Mouse (Mus musculus) midbrain, embryonic 12.5 days (tissue): ENCODE measurements around the gene Krt34. TPM values are rescaled to one million over a fixed set of nuclear protein-coding genes. Genes with fewer than 3 reads are reported as not detected.

Experiments
- ATAC-seq: fragments of 200-750 bp; cut with Nextera tagmentation; 2 replicates; pipeline ENCODE4 v1.8.0; 2017; ENCODE audit warnings: low read depth, moderate TSS enrichment, moderate library complexity; ENCODE audit not compliant: low FRiP score
- H3K27ac ChIP-seq: fragments of 300-500 bp; sonication (generic); replicated peaks from 2 replicates; pipeline ENCODE4 v1.5.1; 2016; ENCODE audit warnings: mild to moderate bottlenecking
- H3K27me3 ChIP-seq: fragments of 300-500 bp; sonication (generic); 2 replicates; pipeline ENCODE4 v1.6.1; 2016; ENCODE audit warnings: mild to moderate bottlenecking
- H3K36me3 ChIP-seq: fragments of 300-500 bp; sonication (generic); 2 replicates; pipeline ENCODE4 v1.6.1; 2016
- H3K4me1 ChIP-seq: fragments of 300-500 bp; sonication (generic); 2 replicates; pipeline ENCODE4 v1.6.1; 2016
- H3K4me2 ChIP-seq: fragments of 300-500 bp; sonication (generic); replicated peaks from 2 replicates; pipeline ENCODE4 v1.6.1; 2016; ENCODE audit warnings: mild to moderate bottlenecking, moderate library complexity
- H3K4me3 ChIP-seq: fragments of 300-500 bp; sonication (generic); 2 replicates; pipeline ENCODE4 v1.5.1; 2016; ENCODE audit warnings: mild to moderate bottlenecking
- H3K9ac ChIP-seq: fragments of 300-500 bp; sonication (generic); replicated peaks from 2 replicates; pipeline ENCODE4 v1.6.1; 2016; ENCODE audit warnings: mild to moderate bottlenecking, moderate library complexity
- H3K9me3 ChIP-seq: fragments of 300-500 bp; sonication (generic); 2 replicates; pipeline ENCODE4 v1.6.1; 2016; ENCODE audit warnings: mild to moderate bottlenecking
- WGBS: fragments of 180-500 bp; shearing (Covaris S2); methylation state at CpG from one replicate; pipeline ENCODE4 v1.1.7; 2016; 5-methylcytosine and 5-hydroxymethylcytosine counted together
- polyA plus RNA-seq: library from polyadenylated mRNA; unstranded; fragments of >200 nt; fragmentation: Nextera tagmentation; extraction: Ambion mirVana; gene quantifications from 2 replicates; pipeline ENCODE4 v1.2.1, GENCODE M21; 2016

Krt34 gene
- not detected in 2 replicates for polyA plus RNA-seq

GRCm38 (mm10) chr11:100041454-100041853 is at the start of gene Krt34:
TSS of gene Krt34 (minus strand) at chr11:100041554.
- WGBS: 88% methylated on average over 6 of the region's 6 CpGs
- no peaks in the 10 kb centered on the region for H3K4me1 ChIP-seq
- H3K9ac ChIP-seq: no peak within 1 kb of the TSS
- no peaks in the 10 kb centered on the region for H3K9me3 ChIP-seq
- H3K27ac ChIP-seq: no peak within 1 kb of the TSS
- no peak within 1 kb of the TSS for H3K4me3 ChIP-seq
- no peaks in the 10 kb centered on the region for H3K36me3 ChIP-seq
- no peak within 1 kb of the TSS for H3K4me2 ChIP-seq
- no peak for ATAC-seq
- H3K27me3 ChIP-seq: no peaks in the 10 kb centered on the region

- WGBS: 72% methylated on average over 7 of the region's 7 CpGs
- Histone ChIP-seq H3K4me2 (no peak overlapping the region), H3K27ac (no peak overlapping the region), H3K9me3 (no peaks in the 10 kb centered on the region), H3K36me3 (no peaks in the 10 kb centered on the region), H3K9ac (no peak overlapping the region), H3K4me1 (no peaks in the 10 kb centered on the region), H3K27me3 (no peaks in the 10 kb centered on the region), H3K4me3 (no peak overlapping the region)
- ATAC-seq: no peak
Measured at GRCm38 (mm10) chr11:100088378-100089025, 47.1 kb upstream of the Krt34 start.

DNA sequence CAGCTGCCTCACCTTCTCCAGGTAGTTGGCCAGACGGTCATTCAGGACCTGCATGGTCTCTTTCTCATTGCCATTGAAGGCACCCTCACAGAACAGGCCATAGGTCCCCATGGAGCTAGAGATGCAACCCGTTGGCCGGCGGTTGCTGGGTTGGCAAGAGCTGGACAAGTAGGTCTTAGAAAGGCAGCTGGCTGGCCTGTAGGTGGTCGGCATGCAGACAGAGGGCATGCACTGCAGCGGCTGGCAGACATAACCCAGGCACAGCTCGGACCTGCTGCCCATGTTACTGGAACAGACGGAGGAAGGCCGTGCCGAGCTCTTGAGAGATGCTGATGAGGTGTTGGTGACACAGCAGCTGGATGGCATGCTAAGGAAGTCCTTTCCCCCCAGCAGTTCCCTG is 46.5 kb upstream of the Krt34 start, which contains the start of gene Krt32:
TSS of gene Krt32 (minus strand) at position 366 of the 400 bp plus-strand sequence.
- WGBS: 91% methylated on average over 10 of the region's 10 CpGs
- Histone ChIP-seq H3K9ac (no peak within 1 kb of the TSS), H3K4me1 (no peaks in the 10 kb centered on the region), H3K36me3 (no peaks in the 10 kb centered on the region), H3K4me3 (no peak within 1 kb of the TSS), H3K27ac (no peak within 1 kb of the TSS), H3K4me2 (no peak within 1 kb of the TSS), H3K9me3 (no peaks in the 10 kb centered on the region), H3K27me3 (no peaks in the 10 kb centered on the region)
- no peak for ATAC-seq

GRCm38 (mm10) chr11:100073873-100074272 is 32.5 kb upstream of the Krt34 start:
- H3K27ac ChIP-seq: no peak overlapping the region
- H3K27me3 ChIP-seq: no peaks in the 10 kb centered on the region
- no peak for ATAC-seq
- H3K4me2 ChIP-seq: no peak overlapping the region
- no peaks in the 10 kb centered on the region for H3K9me3 ChIP-seq
- no peak overlapping the region for H3K9ac ChIP-seq
- H3K4me1 ChIP-seq: no peaks in the 10 kb centered on the region
- no peaks in the 10 kb centered on the region for H3K36me3 ChIP-seq
- WGBS: 58% methylated on average over 1 of the region's 1 CpGs
- no peak overlapping the region for H3K4me3 ChIP-seq

DNA sequence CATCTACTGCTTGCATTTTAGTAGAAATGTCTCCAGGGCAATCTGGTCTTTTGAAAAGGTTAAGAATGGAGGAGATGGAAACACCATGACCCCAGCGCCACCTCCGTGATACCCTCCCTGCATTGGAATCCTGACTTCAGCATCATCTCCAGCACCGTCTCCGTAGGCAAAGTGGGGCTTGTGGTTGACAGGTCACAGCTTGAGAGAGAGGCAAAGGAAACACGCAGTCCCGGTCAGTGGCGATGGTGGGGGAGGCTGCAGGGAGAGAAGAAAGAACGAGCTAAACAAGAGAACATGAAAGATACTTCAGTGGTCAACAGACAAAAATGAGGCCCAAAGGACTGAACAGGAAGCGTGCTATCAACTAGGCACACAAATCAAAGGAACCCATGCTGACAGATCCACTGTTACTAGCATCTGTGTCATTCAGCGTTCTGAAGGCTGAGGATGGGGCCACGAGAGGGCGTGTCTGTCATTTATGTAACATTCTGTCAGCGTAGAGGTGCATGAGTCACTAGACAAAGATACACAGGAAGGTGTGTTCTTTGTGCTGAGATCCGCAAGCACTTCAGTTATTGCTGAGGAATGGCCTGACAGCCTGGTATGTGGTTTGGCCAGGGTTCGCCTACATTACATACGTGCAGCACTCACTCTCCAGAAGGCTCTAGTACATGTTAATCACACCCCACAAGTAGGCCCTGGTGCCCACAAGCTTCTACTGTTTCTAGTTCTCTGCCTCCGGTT is 26.1 kb upstream of the Krt34 start:
- H3K27me3 ChIP-seq: no peaks in the 10 kb centered on the region
- H3K4me2 ChIP-seq: no peak overlapping the region
- no peak for ATAC-seq
- no peak overlapping the region for H3K9ac ChIP-seq
- H3K36me3 ChIP-seq: no peaks in the 10 kb centered on the region
- no peaks in the 10 kb centered on the region for H3K9me3 ChIP-seq
- no peak overlapping the region for H3K4me3 ChIP-seq
- WGBS: 89% methylated on average over 17 of the region's 17 CpGs
- H3K27ac ChIP-seq: no peak overlapping the region
- no peaks in the 10 kb centered on the region for H3K4me1 ChIP-seq

DNA sequence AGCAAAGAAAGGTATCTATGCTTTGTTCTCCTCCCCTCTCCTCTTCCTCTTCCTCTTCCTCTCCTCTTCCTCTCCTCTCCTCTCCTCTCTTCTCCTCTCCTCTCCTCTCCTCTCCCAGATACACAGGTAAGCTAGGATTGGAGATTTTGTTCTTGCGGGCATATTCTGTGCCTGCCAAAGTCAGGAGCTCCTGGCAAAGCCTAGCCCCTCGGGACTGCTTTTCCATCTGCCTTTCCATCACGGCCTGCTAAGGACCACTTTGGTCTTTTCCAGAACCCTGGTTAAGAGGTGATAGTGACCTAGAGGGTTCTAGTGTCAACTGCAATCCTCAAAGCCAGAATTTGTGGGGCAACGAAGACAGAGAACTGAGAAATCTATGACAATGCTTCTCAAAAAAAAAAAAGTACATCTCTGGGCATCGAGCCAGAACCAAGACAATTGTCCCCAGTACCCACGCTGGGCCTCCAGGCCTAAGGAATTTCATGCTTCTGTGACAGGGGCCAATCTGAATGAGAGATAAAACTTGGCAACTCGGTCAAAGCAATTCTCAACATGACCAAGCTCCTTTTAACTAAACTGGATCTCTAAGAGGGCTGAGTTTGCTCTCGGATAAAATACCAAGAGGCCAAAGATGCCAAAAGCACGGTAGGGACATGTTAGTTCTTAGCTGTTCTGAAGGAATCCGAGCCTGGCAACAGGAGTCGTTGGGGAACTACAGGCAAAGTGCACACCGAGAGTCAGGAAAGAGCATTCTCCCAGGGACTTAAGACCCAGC is 25.1 kb upstream of the Krt34 start:
- Histone ChIP-seq H3K27me3 (no peaks in the 10 kb centered on the region), H3K9me3 (no peaks in the 10 kb centered on the region), H3K4me2 (no peak overlapping the region), H3K9ac (no peak overlapping the region), H3K27ac (no peak overlapping the region), H3K4me1 (no peaks in the 10 kb centered on the region), H3K4me3 (no peak overlapping the region), H3K36me3 (no peaks in the 10 kb centered on the region)
- 72% methylated on average over 12 of the region's 12 CpGs for WGBS
- no peak for ATAC-seq

DNA sequence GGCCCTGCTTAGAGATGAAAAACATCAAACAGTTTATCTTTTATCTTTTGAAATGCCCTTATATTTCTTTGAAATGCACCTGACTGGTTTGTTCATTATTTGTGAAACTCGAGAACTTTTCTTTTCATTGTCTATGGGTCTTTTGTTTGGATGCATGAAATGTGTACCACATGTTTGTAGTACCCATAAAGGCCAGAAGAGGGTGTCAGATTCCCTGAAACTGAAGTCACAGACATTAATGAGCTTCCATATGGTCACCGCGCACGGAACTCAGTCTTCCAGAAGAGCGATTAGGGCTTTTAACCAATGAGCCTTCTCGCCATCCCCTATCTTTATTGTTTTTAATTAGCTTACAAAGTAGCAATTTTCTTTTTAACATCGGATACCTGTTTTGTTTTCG is 17.5 kb upstream of the Krt34 start:
- Histone ChIP-seq H3K4me3 (no peak overlapping the region), H3K9ac (no peak overlapping the region), H3K4me2 (no peak overlapping the region), H3K36me3 (no peaks in the 10 kb centered on the region), H3K27me3 (no peaks in the 10 kb centered on the region), H3K9me3 (no peaks in the 10 kb centered on the region), H3K27ac (no peak overlapping the region), H3K4me1 (no peaks in the 10 kb centered on the region)
- whole genome bisulfite sequencing: 69% methylated on average over 8 of the region's 8 CpGs
- no peak for ATAC-seq

GRCm38 (mm10) chr11:100055686-100056655 is 14.6 kb upstream of the Krt34 start:
- no peak for ATAC-seq
- Histone ChIP-seq H3K4me3 (no peak overlapping the region), H3K27me3 (no peaks in the 10 kb centered on the region), H3K4me2 (no peak overlapping the region), H3K27ac (no peak overlapping the region), H3K36me3 (no peaks in the 10 kb centered on the region), H3K9me3 (no peaks in the 10 kb centered on the region), H3K9ac (no peak overlapping the region), H3K4me1 (no peaks in the 10 kb centered on the region)
- 77% methylated on average over 9 of the region's 9 CpGs for WGBS

DNA sequence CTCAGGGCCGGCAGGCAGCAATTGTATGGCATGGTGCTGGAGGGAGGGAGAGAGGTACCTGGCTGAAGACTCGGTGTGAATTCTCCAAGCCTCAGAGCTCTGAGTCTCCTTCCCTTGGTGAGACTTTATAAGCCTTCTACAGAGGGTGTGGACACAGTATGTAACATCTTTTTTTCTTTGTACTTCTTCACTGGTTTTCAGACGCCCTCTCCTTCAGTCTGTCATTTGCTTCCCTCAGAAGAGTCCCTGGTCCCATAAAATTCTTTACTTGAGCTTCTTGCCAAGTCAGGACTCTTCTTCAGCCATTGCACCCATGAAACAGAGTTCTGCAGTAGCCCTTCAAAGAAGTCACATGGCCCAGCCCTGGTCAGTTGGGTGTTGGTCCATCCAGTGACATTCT is 9.1 kb upstream of the Krt34 start, which contains the start of gene Krt31:
TSS of gene Krt31 (minus strand) at position 101 of the 400 bp plus-strand sequence.
- H3K36me3 ChIP-seq: no peaks in the 10 kb centered on the region
- no peak within 1 kb of the TSS for H3K4me3 ChIP-seq
- 90% methylated on average over 3 of the region's 3 CpGs for WGBS
- H3K4me2 ChIP-seq: no peak within 1 kb of the TSS
- H3K9ac ChIP-seq: no peak within 1 kb of the TSS
- H3K27ac ChIP-seq: no peak within 1 kb of the TSS
- ATAC-seq: no peak
- H3K4me1 ChIP-seq: no peaks in the 10 kb centered on the region
- no peaks in the 10 kb centered on the region for H3K27me3 ChIP-seq
- H3K9me3 ChIP-seq: no peaks in the 10 kb centered on the region

GRCm38 (mm10) chr11:100047193-100047592 is 5.8 kb upstream of the Krt34 start:
- H3K4me3 ChIP-seq: no peak overlapping the region
- no peaks in the 10 kb centered on the region for H3K4me1 ChIP-seq
- H3K36me3 ChIP-seq: no peaks in the 10 kb centered on the region
- no peak overlapping the region for H3K4me2 ChIP-seq
- no peaks in the 10 kb centered on the region for H3K9me3 ChIP-seq
- no peaks in the 10 kb centered on the region for H3K27me3 ChIP-seq
- WGBS: 93% methylated on average over 2 of the region's 2 CpGs
- H3K27ac ChIP-seq: no peak overlapping the region
- no peak overlapping the region for H3K9ac ChIP-seq
- no peak for ATAC-seq

DNA sequence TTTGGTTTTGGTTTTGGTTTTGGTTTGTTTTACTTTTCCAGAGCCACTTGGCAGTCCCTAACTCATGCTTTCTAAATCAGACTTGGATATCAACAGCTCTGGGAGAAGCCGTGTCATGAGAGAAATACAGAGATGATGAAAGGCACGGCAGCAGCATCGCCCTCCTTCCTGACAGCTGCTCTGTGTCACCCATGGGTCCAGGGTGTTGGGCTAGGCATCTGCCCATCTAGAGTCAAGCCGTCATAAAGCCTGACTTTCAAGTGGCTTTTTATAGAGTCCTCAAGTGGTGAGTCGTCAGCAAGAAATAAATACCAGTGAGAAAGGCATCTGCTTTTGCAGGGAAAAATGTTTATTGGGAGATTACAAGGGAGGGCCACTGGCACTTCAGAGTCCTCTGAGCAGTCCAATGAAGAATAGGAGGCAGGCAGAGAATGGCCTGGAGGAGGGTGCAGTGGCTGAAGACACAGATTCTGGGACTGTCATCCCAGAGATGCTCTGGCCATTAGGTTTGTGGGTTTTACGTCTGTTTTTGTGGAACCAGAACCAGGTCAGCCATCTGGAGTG is 5.0 kb upstream of the Krt34 start:
- no peak for ATAC-seq
- WGBS: 90% methylated on average over 6 of the region's 6 CpGs
- no peak overlapping the region for H3K4me2 ChIP-seq
- no peaks in the 10 kb centered on the region for H3K4me1 ChIP-seq
- H3K27me3 ChIP-seq: no peaks in the 10 kb centered on the region
- no peak overlapping the region for H3K4me3 ChIP-seq
- no peaks in the 10 kb centered on the region for H3K36me3 ChIP-seq
- H3K27ac ChIP-seq: no peak overlapping the region
- H3K9me3 ChIP-seq: no peaks in the 10 kb centered on the region
- H3K9ac ChIP-seq: no peak overlapping the region
